Mouse (Mus musculus): ENCODE results near the gene Cd68. TPM values are rescaled to one million over a fixed set of nuclear protein-coding genes. Genes with fewer than 3 reads are reported as not detected.

Cd68 gene
- polyA plus RNA-seq (2015; fragmentation: Nextera tagmentation; extraction: Ambion mirVana): 20.9 and 21.0 TPM in 2 replicates

- WGBS: 21% methylated on average over 7 of the region's 7 CpGs
- Histone ChIP-seq H3K9me3 (ENCODE audit: control insufficient read depth) (no peaks in the 10 kb centered on the region), H3K27me3 (replicated peaks; ENCODE audit: control insufficient read depth, insufficient read depth, low read length) (no peaks in the 10 kb centered on the region), H3K4me2 (replicated peaks; ENCODE audit: low read depth) (no peak within 1 kb of the TSS), H3K36me3 (ENCODE audit: control insufficient read depth, insufficient read depth) (peaks cover 62% of the 10 kb centered on the region), H3K4me3 (ENCODE audit: low read depth, low read length) (no peak within 1 kb of the TSS), H3K4me1 (replicated peaks; ENCODE audit: control insufficient read depth, insufficient read depth, low read length) (0 out of 2 replicates have a peak, but pooled peaks cover 8% of the 10 kb centered on the region), H3K27ac (ENCODE audit: low read depth, low read length) (peak within 1 kb of the TSS; percentile 41), H3K9ac (ENCODE audit: low read depth, low read length) (no peak within 1 kb of the TSS)
- TF ChIP-seq CTCF (IDR thresholded peaks at IDR 0.05; ENCODE audit: low read depth): no peak
- peak; percentile 12 for ATAC-seq
Measured at GRCm38 (mm10) chr11:69665961-69666664, at the start of gene Cd68. Gene Cd68, minus strand, starts transcription at chr11:69666153.

DNA sequence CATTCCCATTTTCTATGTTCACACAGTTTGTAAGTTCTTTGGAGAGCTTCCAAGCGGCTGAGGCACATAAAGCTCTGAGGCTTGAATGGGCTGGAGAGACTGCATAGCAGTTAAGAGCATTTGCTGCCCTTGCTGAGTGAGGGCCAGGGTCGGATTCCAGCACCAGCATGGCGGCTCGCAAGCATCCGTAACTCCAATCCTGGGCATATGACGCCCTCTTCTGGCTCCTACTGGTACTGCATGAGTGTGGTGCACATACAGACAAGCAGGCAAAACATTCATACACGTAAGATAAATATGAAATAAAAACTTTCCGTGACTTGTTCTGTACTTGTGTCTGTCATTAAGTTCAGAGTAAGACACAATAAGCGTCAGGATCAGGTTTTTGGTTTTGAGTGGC lies 49.5 kb upstream of the Cd68 start:
- no peaks in the 10 kb centered on the region for H3K4me1 ChIP-seq (replicated peaks; ENCODE audit: control insufficient read depth, insufficient read depth, low read length)
- 55% methylated on average over 9 of the region's 9 CpGs for WGBS
- no peak overlapping the region for H3K4me2 ChIP-seq (replicated peaks; ENCODE audit: low read depth)
- no peak overlapping the region for H3K4me3 ChIP-seq (ENCODE audit: low read depth, low read length)
- H3K27me3 ChIP-seq (replicated peaks; ENCODE audit: control insufficient read depth, insufficient read depth, low read length): no peaks in the 10 kb centered on the region
- TF ChIP-seq CTCF (IDR thresholded peaks at IDR 0.05; ENCODE audit: low read depth): peak; percentile 74
- no peaks in the 10 kb centered on the region for H3K9me3 ChIP-seq (ENCODE audit: control insufficient read depth)
- ATAC-seq: no peak
- H3K9ac ChIP-seq (ENCODE audit: low read depth, low read length): no peak overlapping the region
- H3K27ac ChIP-seq (ENCODE audit: low read depth, low read length): no peak overlapping the region
- no peaks in the 10 kb centered on the region for H3K36me3 ChIP-seq (ENCODE audit: control insufficient read depth, insufficient read depth)

- no peaks in the 10 kb centered on the region for H3K36me3 ChIP-seq (ENCODE audit: control insufficient read depth, insufficient read depth)
- ATAC-seq: peak; percentile 31; the same call in 1 of the 2 replicates
- H3K27ac ChIP-seq (ENCODE audit: low read depth, low read length): no peak overlapping the region
- WGBS: 65% methylated on average over 18 of the region's 18 CpGs
- no peak overlapping the region for H3K4me3 ChIP-seq (ENCODE audit: low read depth, low read length)
- H3K9ac ChIP-seq (ENCODE audit: low read depth, low read length): no peak overlapping the region
- no peak overlapping the region for H3K4me2 ChIP-seq (replicated peaks; ENCODE audit: low read depth)
- no peaks in the 10 kb centered on the region for H3K9me3 ChIP-seq (ENCODE audit: control insufficient read depth)
- no peak for TF ChIP-seq CTCF (IDR thresholded peaks at IDR 0.05; ENCODE audit: low read depth)
- no peaks in the 10 kb centered on the region for H3K27me3 ChIP-seq (replicated peaks; ENCODE audit: control insufficient read depth, insufficient read depth, low read length)
- no peaks in the 10 kb centered on the region for H3K4me1 ChIP-seq (replicated peaks; ENCODE audit: control insufficient read depth, insufficient read depth, low read length)
Measured at GRCm38 (mm10) chr11:69714636-69715329, 48.8 kb upstream of the Cd68 start.

DNA sequence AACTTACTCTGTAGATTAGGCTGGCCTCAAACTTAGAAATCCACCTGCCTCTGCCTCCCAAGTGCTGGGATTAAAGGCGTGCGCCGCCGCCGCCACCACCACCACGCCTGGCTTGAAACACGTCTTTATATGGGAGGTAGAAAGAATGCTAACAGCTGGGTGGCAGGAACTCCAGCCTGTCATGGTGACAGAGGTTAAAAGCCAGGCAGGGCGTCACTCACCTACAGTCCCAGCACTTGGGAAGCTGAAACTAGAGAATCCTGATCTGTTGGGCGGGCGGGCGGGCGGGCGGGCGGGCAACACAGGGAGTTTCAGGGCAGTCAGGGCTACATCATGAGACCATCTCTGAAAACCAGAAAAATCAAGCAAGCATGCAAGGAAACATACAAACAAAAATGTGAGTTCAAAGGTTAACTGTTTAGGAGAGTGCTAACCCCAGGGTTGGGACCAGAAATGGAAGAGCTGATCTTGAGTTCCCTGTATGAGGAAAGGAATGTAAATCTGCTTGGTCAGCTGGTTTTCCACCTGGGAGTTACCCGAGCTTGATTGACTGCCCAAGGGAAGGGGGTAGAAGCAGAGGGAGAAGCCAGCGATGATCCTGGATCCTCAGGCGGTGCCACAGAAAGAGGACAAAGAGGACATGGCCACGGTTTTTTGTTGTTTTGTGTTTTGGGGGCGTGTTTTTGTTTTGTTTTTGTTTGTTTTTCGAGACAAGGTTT lies 47.2 kb upstream of the Cd68 start:
- no peaks in the 10 kb centered on the region for H3K9me3 ChIP-seq (ENCODE audit: control insufficient read depth)
- no peaks in the 10 kb centered on the region for H3K36me3 ChIP-seq (ENCODE audit: control insufficient read depth, insufficient read depth)
- no peak overlapping the region for H3K4me2 ChIP-seq (replicated peaks; ENCODE audit: low read depth)
- no peak overlapping the region for H3K4me3 ChIP-seq (ENCODE audit: low read depth, low read length)
- no peak for TF ChIP-seq CTCF (IDR thresholded peaks at IDR 0.05; ENCODE audit: low read depth)
- 80% methylated on average over 20 of the region's 20 CpGs for WGBS
- no peaks in the 10 kb centered on the region for H3K4me1 ChIP-seq (replicated peaks; ENCODE audit: control insufficient read depth, insufficient read depth, low read length)
- no peaks in the 10 kb centered on the region for H3K27me3 ChIP-seq (replicated peaks; ENCODE audit: control insufficient read depth, insufficient read depth, low read length)
- no peak overlapping the region for H3K9ac ChIP-seq (ENCODE audit: low read depth, low read length)
- no peak for ATAC-seq
- H3K27ac ChIP-seq (ENCODE audit: low read depth, low read length): no peak overlapping the region

DNA sequence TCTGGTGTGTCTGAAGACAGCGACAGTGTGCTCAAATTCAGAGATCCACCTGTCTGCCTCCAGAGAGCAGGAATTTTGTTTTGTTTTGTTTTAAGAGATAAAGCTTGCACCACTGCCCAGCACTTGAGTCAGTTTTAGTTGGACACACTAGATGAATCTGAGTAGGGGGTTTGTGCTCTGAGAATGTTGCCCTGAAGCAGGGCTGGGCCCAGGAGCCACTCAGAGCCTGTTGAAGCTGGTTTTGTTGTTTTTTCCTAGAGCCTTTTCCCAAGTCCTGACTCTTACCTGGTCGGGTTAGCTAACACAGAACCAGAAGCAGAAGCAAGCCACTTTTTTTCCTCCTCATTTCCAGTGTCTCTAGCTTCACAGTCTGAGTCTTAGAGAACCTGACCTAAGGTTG lies 45.1 kb upstream of the Cd68 start:
- H3K27ac ChIP-seq (ENCODE audit: low read depth, low read length): no peak overlapping the region
- no peak overlapping the region for H3K4me3 ChIP-seq (ENCODE audit: low read depth, low read length)
- no peak for TF ChIP-seq CTCF (IDR thresholded peaks at IDR 0.05; ENCODE audit: low read depth)
- H3K9me3 ChIP-seq (ENCODE audit: control insufficient read depth): no peaks in the 10 kb centered on the region
- no peaks in the 10 kb centered on the region for H3K4me1 ChIP-seq (replicated peaks; ENCODE audit: control insufficient read depth, insufficient read depth, low read length)
- no peaks in the 10 kb centered on the region for H3K36me3 ChIP-seq (ENCODE audit: control insufficient read depth, insufficient read depth)
- H3K9ac ChIP-seq (ENCODE audit: low read depth, low read length): no peak overlapping the region
- no peak overlapping the region for H3K4me2 ChIP-seq (replicated peaks; ENCODE audit: low read depth)
- no peaks in the 10 kb centered on the region for H3K27me3 ChIP-seq (replicated peaks; ENCODE audit: control insufficient read depth, insufficient read depth, low read length)
- no peak for ATAC-seq
- WGBS: 69% methylated on average over 2 of the region's 2 CpGs

DNA sequence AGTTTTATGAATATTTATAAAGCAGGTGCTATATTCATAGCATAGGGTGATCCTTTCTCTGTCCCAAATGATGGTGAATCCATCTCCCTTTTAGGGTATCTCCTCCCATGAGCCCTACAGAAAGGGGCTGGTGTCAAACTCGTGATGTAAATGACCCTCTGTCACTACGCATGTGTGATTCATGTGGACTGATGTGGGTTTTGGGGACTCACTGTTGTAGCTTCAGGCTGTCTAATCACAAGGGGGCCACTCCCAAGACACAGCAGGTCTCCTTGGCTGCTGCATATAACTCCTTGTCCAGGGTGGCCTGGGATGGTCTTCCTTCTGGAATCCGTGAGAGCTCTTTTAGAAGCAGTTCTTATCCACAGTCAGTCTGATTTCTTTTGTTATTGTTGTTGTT lies 44.5 kb upstream of the Cd68 start:
- Histone ChIP-seq H3K4me3 (ENCODE audit: low read depth, low read length) (no peak overlapping the region), H3K9ac (ENCODE audit: low read depth, low read length) (no peak overlapping the region), H3K4me2 (replicated peaks; ENCODE audit: low read depth) (no peak overlapping the region), H3K27ac (ENCODE audit: low read depth, low read length) (no peak overlapping the region), H3K9me3 (ENCODE audit: control insufficient read depth) (no peaks in the 10 kb centered on the region), H3K36me3 (ENCODE audit: control insufficient read depth, insufficient read depth) (no peaks in the 10 kb centered on the region), H3K27me3 (replicated peaks; ENCODE audit: control insufficient read depth, insufficient read depth, low read length) (no peaks in the 10 kb centered on the region), H3K4me1 (replicated peaks; ENCODE audit: control insufficient read depth, insufficient read depth, low read length) (no peaks in the 10 kb centered on the region)
- TF ChIP-seq CTCF (IDR thresholded peaks at IDR 0.05; ENCODE audit: low read depth): no peak
- no peak for ATAC-seq
- WGBS: 76% methylated on average over 3 of the region's 3 CpGs

Measured in intestine, postnatal 0 days (tissue).